Mouse (Mus musculus): ENCODE data around the gene Hist1h2bh.
"Not testable (repeated sequence)": the region's sequence is repeated elsewhere in the genome, so short reads cannot be mapped to it uniquely, and the experiment has no call there.

Hist1h2bh gene

GRCm38 (mm10) chr13:23551931-23552914, 9.0 kb upstream of the Hist1h2bh start:
- DNase-seq (ENCODE audit: low spot score) = no peak

- peak; percentile 80 for DNase-seq (ENCODE audit: low spot score)
These were observed 8.1 kb upstream of the Hist1h2bh start, which contains the start of gene Hist1h4f for GRCm38 (mm10) chr13:23551146-23551834. Hist1h4f (minus strand) TSS chr13:23551648.

- no peak for DNase-seq (ENCODE audit: low spot score)
These were observed 7.6 kb upstream of the Hist1h2bh start for GRCm38 (mm10) chr13:23550761-23551145.

DNA sequence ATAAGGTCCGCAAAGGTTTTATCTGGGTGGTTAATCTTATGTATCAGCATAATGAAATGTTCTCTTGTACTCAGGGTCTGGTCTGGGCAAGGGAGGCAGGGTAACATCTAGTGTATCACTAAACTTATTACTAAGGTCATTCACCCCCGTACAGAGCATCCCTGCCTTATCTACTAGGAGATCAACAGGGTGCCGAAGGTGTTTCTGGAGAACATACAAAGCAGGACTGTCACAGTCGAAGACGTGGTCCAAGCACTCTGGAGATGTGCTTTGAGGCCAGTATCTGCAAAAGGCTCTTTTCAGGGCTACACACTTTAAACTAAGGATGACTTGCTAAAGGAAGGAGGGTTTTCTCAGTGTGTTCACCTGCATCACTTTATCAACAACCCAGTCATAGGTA, 3.5 kb upstream of the Hist1h2bh start:
- no peak for DNase-seq (ENCODE audit: low spot score)

DNA sequence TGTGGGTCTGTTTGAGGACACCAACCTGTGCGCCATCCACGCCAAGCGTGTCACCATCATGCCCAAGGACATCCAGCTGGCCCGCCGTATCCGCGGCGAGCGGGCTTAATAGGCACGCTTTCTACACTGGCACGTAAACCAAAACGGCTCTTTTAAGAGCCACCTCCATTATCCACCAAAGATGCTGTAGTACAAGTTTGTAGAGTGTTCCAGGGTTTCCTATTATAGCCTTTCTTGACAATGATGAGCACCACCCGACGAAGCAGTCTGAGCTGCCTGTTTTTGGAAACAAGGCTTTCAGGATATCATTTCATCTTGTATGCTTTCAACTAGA, 1.6 kb upstream of the Hist1h2bh start:
- DNase-seq (ENCODE audit: low spot score) = not testable (repeated sequence)

DNA sequence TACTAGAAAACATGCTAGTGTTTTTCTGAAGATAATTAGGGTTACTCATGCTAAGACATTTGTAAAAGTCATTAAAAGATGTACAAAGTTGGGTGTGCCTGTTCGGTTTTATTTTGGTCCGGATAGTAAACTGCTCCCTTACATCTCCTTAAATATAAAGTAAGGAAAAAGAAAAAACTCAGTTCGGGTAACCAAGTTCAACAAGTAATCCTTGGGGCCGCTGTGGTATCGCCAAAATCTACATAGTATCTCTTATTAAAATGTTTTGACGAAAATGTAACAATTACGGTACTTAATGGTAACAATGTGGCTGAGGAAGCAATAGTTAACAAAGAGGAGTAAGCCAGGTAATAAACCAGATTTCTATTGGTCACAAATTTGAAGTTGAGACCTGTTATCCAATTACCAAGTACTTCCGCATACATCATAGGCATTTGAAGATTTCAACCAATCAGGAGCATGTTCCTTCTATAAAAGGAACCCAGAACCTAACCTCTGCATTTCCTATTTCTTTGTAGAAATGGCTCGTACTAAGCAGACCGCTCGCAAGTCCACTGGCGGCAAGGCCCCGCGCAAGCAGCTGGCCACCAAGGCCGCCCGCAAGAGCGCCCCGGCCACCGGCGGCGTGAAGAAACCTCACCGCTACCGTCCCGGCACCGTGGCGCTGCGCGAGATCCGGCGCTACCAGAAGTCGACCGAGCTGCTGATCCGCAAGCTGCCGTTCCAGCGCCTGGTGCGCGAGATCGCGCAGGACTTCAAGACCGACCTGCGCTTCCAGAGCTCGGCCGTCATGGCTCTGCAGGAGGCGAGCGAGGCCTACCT, 984 bp upstream of the Hist1h2bh start, which contains the start of gene Hist1h3f:
Gene Hist1h3f, plus strand, starts transcription at position 88 of the 822 bp plus-strand sequence.
- DNase-seq (ENCODE audit: low spot score) = peak; percentile 69

DNA sequence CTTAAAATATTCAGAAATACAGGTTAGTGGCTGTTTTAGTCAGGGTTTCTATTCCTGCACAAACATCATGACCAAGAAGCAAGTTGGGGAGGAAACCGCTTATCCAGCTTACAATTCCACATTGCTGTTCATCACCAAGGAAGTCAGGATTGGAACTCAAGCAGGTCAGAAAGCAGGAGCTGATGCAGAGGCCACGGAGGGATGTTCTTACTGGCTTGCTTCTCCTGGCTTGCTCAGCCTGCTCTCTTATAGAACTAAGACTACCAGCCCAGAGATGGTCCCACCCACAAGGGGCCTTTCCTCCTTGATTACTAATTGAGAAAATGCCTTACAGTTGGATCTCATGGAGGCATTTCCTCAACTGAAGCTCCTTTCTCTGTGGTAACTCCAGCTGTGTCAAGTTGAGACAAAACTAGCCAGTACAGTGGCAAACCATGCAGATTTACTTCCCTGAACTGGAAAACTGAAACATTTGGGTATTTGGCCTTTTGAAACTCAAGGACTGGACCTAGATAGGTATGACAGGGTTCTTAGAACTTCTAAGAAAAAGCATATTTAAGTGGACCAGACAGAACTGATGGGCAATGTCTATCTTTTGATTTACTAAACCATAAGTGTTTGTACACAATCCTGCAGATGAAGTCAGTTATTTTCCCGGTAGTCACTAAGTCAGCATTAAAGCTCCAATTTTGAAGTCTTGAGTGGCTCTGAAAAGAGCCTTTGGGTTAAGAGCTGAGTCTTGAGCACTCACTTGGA, 789 bp downstream of the Hist1h2bh start:
- DNase-seq (ENCODE audit: low spot score) = not testable (repeated sequence)

GRCm38 (mm10) chr13:23541497-23541896, 1.7 kb downstream of the Hist1h2bh start:
- no peak for DNase-seq (ENCODE audit: low spot score)

DNA sequence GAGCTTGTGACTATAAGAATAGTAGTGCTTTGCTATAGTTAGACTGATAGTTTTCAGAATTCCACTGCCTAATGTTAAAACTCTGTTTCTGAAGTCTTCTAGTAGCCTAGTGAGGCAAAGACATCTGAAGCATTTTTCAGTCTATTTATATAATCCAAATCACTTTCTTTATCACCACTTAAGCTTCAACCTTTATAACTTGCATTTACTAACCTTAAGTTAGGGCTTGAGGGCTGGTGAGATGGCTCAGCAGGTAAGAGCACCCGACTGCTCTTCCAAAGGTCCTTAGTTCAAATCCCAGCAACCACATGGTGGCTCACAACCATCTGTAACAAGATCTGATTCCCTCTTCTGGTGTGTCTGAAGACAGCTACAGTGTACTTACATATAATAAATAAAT, 3.4 kb downstream of the Hist1h2bh start:
- not testable (repeated sequence) for DNase-seq (ENCODE audit: low spot score)

DNA sequence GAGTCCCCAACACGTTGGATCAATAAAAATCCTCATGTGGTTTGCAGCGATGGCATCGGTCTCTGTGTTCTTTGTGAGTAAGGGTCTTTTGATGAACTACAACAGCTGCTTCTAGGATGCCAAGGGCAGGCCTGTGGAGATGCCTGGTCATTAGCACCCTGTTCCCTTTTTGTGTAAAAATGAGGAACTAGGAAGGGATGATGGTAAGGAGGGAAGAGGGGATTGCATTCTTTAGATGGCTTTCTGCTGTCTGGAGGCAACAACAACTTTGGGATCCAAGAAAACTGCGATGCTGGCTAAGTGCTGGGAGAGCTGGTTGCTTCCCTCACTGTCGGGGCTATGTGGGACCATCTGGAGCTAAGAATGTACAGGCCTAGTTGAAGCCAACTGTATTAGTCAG, 4.9 kb downstream of the Hist1h2bh start:
- no peak for DNase-seq (ENCODE audit: low spot score)

GRCm38 (mm10) chr13:23537006-23537710, 6.0 kb downstream of the Hist1h2bh start:
- no peak for DNase-seq (ENCODE audit: low spot score)

DNA sequence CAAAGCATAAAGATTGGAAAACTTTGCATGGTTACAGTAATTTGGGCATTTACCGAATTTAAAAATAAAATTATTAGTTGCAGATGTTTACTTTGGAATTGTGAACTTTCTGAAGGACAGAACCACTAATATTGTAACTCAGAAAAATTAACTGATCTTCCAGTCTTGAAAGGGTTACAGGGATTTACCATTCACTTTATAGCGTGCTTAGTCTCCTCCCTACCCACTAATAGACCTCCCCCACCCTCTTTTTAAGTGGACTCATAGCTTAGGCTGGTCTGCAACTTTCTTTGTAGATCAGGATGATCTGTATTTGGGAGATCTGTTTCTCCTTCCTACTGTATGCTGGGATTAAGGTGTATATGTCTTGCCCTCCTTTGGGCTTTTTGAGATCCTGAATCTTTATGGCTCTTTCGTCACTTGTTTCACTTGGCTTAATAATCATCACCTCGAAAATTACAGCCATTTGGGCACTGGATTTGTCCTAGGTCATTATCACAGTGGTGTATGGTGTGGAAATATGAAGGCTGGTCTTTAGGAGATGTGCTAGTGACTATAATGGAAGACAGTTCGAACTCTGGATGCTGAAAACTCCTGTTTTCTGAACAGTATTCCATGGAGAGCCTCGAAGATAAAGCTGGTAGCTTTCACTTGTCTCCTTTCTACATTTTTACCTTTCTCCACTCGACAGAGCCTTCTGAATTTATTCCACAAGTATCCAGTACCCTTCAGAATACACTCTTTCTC, 6.9 kb downstream of the Hist1h2bh start:
- DNase-seq (ENCODE audit: low spot score) = no peak

DNA sequence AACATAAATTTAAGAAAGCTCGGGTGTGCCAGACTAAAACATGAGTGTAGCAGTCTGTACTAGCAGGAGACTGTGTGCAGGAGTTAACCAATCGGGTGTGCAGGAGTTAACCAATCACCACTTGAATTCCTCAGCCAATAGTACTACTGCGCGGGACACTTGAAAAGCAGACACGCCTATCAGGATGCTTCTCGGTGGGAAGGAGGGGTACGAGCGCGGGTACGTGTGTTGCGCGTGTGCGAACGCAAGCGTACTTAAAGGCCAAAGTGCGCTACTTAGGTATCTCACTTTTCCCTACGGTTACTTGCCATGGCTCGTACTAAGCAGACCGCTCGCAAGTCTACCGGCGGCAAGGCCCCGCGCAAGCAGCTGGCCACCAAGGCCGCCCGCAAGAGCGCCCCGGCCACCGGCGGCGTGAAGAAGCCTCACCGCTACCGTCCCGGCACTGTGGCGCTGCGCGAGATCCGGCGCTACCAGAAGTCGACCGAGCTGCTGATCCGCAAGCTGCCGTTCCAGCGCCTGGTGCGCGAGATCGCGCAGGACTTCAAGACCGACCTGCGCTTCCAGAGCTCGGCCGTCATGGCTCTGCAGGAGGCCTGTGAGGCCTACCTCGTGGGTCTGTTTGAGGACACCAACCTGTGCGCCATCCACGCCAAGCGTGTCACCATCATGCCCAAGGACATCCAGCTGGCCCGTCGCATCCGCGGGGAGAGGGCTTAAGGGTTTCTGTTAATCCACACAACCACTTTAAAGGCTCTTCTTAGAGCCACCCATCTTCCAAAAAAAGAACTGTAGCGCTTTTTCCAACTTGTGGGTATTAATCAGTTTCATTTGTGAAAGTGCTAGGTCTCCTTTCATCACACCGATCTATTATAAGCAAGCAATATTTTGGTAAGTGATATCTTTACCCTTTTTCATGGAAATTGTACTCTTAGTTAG, 7.8 kb downstream of the Hist1h2bh start, which contains the start of gene Hist1h3g:
Gene Hist1h3g, plus strand, starts transcription at position 286 of the 939 bp plus-strand sequence.
- DNase-seq (ENCODE audit: low spot score) = peak; percentile 73

DNA sequence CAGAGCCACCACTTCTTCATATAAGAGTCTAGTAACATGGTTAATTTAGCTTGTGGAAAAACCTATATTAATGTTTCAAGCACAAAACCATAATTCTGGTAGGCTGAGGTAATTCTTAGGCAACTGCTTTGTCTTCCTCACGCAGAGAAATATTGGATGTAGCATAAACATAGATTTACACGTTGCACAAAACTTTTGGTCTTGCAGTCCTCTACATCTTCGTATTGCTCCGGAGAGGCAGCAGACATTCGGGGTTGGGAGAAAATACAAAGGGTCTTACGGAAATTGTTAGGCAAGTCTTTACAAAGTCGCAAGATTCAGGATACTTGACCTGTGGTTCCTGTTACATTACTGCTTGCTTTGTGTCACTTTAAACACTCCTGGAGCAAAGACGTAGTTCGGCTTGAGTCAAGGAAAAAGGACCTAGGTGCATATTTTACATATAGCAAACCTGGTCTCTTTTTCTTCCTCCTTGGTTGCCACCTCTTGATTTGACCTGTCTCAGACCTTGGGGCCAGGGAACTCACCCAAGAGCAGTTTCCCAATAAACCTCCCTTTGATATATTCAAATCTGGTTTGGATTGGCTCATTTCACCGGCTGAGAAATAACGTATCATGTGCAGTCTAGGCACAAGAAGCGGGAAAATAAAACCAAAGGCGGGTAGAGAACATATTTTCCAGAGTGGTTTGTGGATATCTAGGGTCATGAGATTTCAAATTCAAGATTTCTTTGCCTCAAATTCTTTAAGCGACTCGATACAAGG, 8.6 kb downstream of the Hist1h2bh start:
- DNase-seq (ENCODE audit: low spot score) = no peak

GRCm38 (mm10) chr13:23533560-23534367, 9.4 kb downstream of the Hist1h2bh start, which contains the start of gene Hist1h2af:
Hist1h2af (plus strand) TSS chr13:23533906.
- peak; percentile 58 for DNase-seq (ENCODE audit: low spot score)

DNA sequence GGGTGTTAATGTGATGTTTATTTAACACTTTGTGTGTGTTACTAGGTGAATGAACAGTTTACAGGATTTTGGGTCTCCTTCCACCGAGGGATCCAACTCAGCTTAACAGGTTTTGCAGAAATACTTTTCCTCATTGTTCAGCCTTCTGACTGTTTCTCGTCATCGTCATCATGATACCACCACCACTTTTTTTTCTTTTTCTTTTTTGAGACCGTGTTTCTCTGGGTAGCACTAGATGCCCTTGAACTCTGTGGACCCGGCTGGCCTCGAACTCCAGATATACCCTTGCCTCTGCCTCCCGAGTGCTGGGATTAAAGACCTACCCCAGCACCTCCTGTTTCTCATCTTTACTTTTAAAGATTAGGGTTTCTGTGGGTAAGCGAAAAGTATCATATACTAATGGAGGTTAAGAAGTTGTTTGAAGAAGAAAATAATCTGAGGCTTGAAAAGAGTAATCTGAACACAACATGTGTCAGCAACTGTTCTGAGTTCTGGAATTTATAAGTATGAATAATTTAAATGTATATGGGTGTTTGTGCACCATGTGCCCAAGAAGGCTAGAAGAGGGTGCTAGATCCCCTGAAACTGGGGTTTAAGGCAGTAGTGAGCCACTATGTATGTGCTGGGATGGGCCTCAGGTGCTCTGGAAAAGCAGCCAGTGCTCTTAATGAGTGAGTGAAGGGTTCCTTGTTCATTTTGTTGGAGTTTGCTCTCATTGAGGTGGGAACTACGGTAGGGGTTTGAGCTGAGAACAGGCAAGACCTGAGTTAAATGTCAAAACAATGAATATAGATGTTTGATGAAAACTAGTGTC, 10.7 kb downstream of the Hist1h2bh start:
- no peak for DNase-seq (ENCODE audit: low spot score)

All from ovary, postnatal 36 days (tissue).